1 mouse cellular context compared by ENCODE assay signal in genomic region chr17:46747234-46747633, GRCm38 (mm10).
TF ChIP-seq lines count a peak whose summit lies in the region.

No protein-coding gene starts in this region.

TF ChIP-seq in CH12.LX, 34 proteins besides CTCF, POLR2A, EP300 and RAD21:
- no peak for TF ChIP-seq CHD2 (IDR thresholded peaks at IDR 0.05; ENCODE audit: low read length)
- no peak for TF ChIP-seq TBP (conservative IDR thresholded peaks at IDR 0.05; ENCODE audit: low read depth, low read length)
- no peak for TF ChIP-seq ETS1 (conservative IDR thresholded peaks at IDR 0.05; ENCODE audit: low read depth, low read length)
- no peak for TF ChIP-seq HCFC1 (IDR thresholded peaks at IDR 0.05; ENCODE audit: low read depth, low read length)
- no peak for TF ChIP-seq CHD1 (IDR thresholded peaks at IDR 0.05; ENCODE audit: low read depth, low read length)
- no peak for TF ChIP-seq PAX5 (IDR thresholded peaks at IDR 0.05; ENCODE audit: low read length)
- no peak for TF ChIP-seq E2F4 (IDR thresholded peaks at IDR 0.05; ENCODE audit: insufficient replicate concordance, low read depth, low read length)
- no peak for TF ChIP-seq MAX (IDR thresholded peaks at IDR 0.05; ENCODE audit: low read length)
- no peak for TF ChIP-seq MAZ (IDR thresholded peaks at IDR 0.05; ENCODE audit: low read depth, low read length)
- TF ChIP-seq MEF2A (IDR thresholded peaks at IDR 0.05; ENCODE audit: borderline replicate concordance, low read depth, low read length) = no peak
- no peak for TF ChIP-seq ZC3H11A (IDR thresholded peaks at IDR 0.05; ENCODE audit: low read depth, low read length)
- TF ChIP-seq NRF1 (IDR thresholded peaks at IDR 0.05; ENCODE audit: low read depth, low read length) = no peak
- no peak for TF ChIP-seq USF1 (IDR thresholded peaks at IDR 0.05; ENCODE audit: low read depth, low read length)
- TF ChIP-seq NELFE (IDR thresholded peaks at IDR 0.05; ENCODE audit: low read depth, low read length) = no peak
- no peak for TF ChIP-seq USF2 (conservative IDR thresholded peaks at IDR 0.05; ENCODE audit: low read depth, low read length)
TF ChIP-seq in CH12.LX: peak in this region for 0.
